Comparison of ENCODE assay signal across 8 mouse cellular contexts in genomic region chr6:84573905-84574660, GRCm38 (mm10). TPM values are rescaled to one million over a fixed set of nuclear protein-coding genes. Genes with fewer than 3 reads are reported as not detected.
DNase-seq lines count a peak whose midpoint lies in the region; TF ChIP-seq lines count a peak whose summit lies in the region.

No protein-coding gene starts in this region.

- DNase-seq in kidney, adult 9 months = peak; percentile 17
- DNase-seq in kidney, adult 8-10 months = no peak
- DNase-seq in brain, adult 2 months (ENCODE audit: low read depth, low spot score) = peak; percentile 35
- DNase-seq in heart, postnatal 10 days = peak; percentile 51 to 54
- DNase-seq in midbrain, embryonic 10.5 days (ENCODE audit: low spot score) = peak; percentile 51
- no peak for DNase-seq in gastrocnemius, postnatal 14 days
- no peak for DNase-seq in frontal cortex, postnatal 14 days (ENCODE audit: low spot score in 2 of 2)
- DNase-seq in left cerebral cortex, adult 2 months (ENCODE audit: extremely low spot score in 1 of 2, low spot score in 2 of 2) = no peak

- no peaks in the 10 kb centered on the region for H3K36me3 ChIP-seq in midbrain, embryonic 10.5 days

- 32% methylated on average over 25 of the region's 25 CpGs for WGBS in midbrain, embryonic 10.5 days

- H3K27me3 ChIP-seq in midbrain, embryonic 10.5 days (ENCODE audit: low read depth, poor library complexity, severe bottlenecking) = peaks cover 84% of the 10 kb centered on the region

- no peaks in the 10 kb centered on the region for H3K9me3 ChIP-seq in midbrain, embryonic 10.5 days (replicated peaks)

- peak overlapping the region; percentile 43 for H3K4me3 ChIP-seq in midbrain, embryonic 10.5 days
- no peak overlapping the region for H3K4me3 ChIP-seq in left cerebral cortex, adult 2 months

- intact Hi-C loops in heart, postnatal 10 days (cut with DNase I) = no loop called here
- intact Hi-C loops in gastrocnemius, postnatal 14 days (cut with DNase I; ENCODE audit: low total_unique reads) = no loop called here
- intact Hi-C loops in left cerebral cortex, adult 2 months (cut with DNase I) = no loop called here

- TF ChIP-seq CTCF in left cerebral cortex, adult 2 months (IDR thresholded peaks at IDR 0.05) = no peak; the same call in 1 of the 2 replicates

- peak overlapping the region; percentile 33; the same call in 1 of the 2 replicates for H3K27ac ChIP-seq in midbrain, embryonic 10.5 days (replicated peaks)
- no peak overlapping the region for H3K27ac ChIP-seq in left cerebral cortex, adult 2 months

- H3K4me1 ChIP-seq in midbrain, embryonic 10.5 days = peaks cover 37% of the 10 kb centered on the region

RNA-seq across cellular contexts. Expression of gene Cyp26b1, which starts 19.6 kb away (rescaled TPM):
- total RNA-seq in heart, postnatal 10 days (2021) = 1 to 10 TPM; 1.8 to 2.0 TPM
- polyA plus RNA-seq in midbrain, embryonic 10.5 days (2016; fragmentation: Nextera tagmentation; extraction: Ambion mirVana) = 2.4 and 2.7 TPM in 2 replicates
- total RNA-seq in gastrocnemius, postnatal 14 days (2021) = 1 to 10 TPM; 1.1 to 2.5 TPM
- 10 to 100 TPM in 1 of 2 experiments, 1 to 10 TPM in 1; 7.9 to 11.9 TPM for total RNA-seq in left cerebral cortex, adult 2 months (2021)

Comparison
In these comparisons a context has a peak if more than half of its experiments do, and no peak if none do; other contexts are left out.
1. DNase-seq: peak in kidney, adult 9 months (single experiment), brain, adult 2 months (single experiment), heart, postnatal 10 days (2 of 2) and midbrain, embryonic 10.5 days (single experiment); none in kidney, adult 8-10 months (0 of 2), gastrocnemius, postnatal 14 days (single experiment), frontal cortex, postnatal 14 days (0 of 2) and left cerebral cortex, adult 2 months (0 of 2).